Mouse (Mus musculus) cortical plate, adult 2 months (tissue): ENCODE data around the gene Tnrc6b.

ENCODE experiments used
- CTCF ChIP-seq: fragments of 200-500 bp; IDR thresholded peaks from 2 replicates; pipeline ENCODE4 v1.5.1; 2011; ENCODE audit warnings: mild to moderate bottlenecking, control low read depth, low read length; ENCODE audit not compliant: insufficient read depth; ENCODE audit errors: extremely low read depth
- POLR2A ChIP-seq: fragments of 200-500 bp; IDR thresholded peaks from 2 replicates; pipeline ENCODE4 v1.6.1; 2011; ENCODE audit warnings: mild to moderate bottlenecking, low read length, control low read depth; ENCODE audit not compliant: insufficient read depth; ENCODE audit errors: extremely low read depth

- no peak for TF ChIP-seq CTCF
- no peak for TF ChIP-seq POLR2A
Observed at GRCm38 (mm10) chr15:80710257-80710607, 881 bp upstream of the Tnrc6b start.
